Mouse (Mus musculus) ZHBTc4 (cell line): Measurements from ENCODE around the gene Olfr1053.
"Not testable (repeated sequence)": the region's sequence is repeated elsewhere in the genome, so short reads cannot be mapped to it uniquely, and the experiment has no call there.

ENCODE experiments used
- DNase-seq: peaks from one replicate; pipeline ENCODE4 v3.0.0-alpha.2; 2011; ENCODE audit warnings: low read depth, low spot score

Gene Olfr1053

GRCm38 (mm10) chr2:86315184-86315583 is at the start of gene Olfr1053:
TSS of gene Olfr1053 (minus strand) at chr2:86315284.
- no peak for DNase-seq

- DNase-seq, result no peak
These were observed 47.3 kb upstream of the Olfr1053 start, which contains the start of gene Olfr1056 for GRCm38 (mm10) chr2:86362369-86362768. TSS of gene Olfr1056 (minus strand) at chr2:86362469.

GRCm38 (mm10) chr2:86351751-86352150 is 36.7 kb upstream of the Olfr1053 start:
- DNase-seq, result not testable (repeated sequence)

- no peak for DNase-seq
These were observed 35.1 kb upstream of the Olfr1053 start, which contains the start of gene Olfr1055 for GRCm38 (mm10) chr2:86350184-86350583. TSS of gene Olfr1055 (minus strand) at chr2:86350284.

- no peak for DNase-seq
These were observed 20.2 kb upstream of the Olfr1053 start, which contains the start of gene Olfr1054 for GRCm38 (mm10) chr2:86335333-86335732. TSS of gene Olfr1054 (minus strand) at chr2:86335433.

GRCm38 (mm10) chr2:86292155-86292554 is 22.9 kb downstream of the Olfr1053 start, which contains the start of gene Olfr1052:
TSS of gene Olfr1052 (plus strand) at chr2:86292455.
- no peak for DNase-seq

- DNase-seq, result not testable (repeated sequence)
These were observed 36.1 kb downstream of the Olfr1053 start, which contains the start of gene Olfr1051 for GRCm38 (mm10) chr2:86278988-86279387. TSS of gene Olfr1051 (minus strand) at chr2:86279088.
